Comparison of ENCODE assay signal across 8 mouse cellular contexts in the genomic region with DNA sequence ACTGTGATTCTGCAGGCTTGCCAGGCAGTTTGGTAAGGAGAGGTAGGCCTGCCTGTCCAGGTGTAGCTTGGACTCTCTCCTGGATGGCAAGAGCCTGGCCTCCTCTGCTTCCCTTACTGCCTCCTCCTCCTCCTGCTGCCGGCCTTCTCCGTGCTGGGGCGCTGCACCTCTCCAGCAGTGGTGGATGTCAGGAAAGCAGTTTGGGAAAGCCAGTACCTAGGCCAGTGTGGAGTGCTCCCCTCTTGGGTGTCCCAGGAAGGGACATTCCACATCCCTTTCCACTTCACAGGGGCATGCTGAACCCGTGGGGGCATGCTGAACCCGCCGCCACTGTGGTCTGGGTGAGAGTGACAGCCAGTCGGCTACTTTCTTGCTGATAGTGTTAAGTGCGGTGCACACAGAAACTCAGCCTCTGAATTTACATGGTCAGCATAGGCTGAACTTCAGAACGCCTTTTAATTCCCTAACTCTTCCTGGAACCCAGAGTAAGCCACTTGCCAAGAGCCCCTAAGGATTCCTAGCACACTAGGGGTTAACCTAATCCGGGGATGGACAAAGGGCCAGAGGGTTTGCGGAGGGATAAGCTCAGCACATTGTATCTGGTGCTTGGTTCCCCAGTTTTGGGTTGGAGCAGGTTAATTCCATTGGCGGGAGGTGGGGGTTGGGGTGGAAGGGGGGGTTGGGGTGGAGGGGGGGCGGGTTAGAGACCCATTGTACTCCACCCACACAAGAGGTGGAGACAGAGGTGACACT. TPM values are rescaled to one million over a fixed set of nuclear protein-coding genes. Genes with fewer than 3 reads are reported as not detected.
DNase-seq lines count a peak whose midpoint lies in the region; ATAC-seq and TF ChIP-seq lines count a peak whose summit lies in the region.

No protein-coding gene starts in this region.

- H3K4me3 ChIP-seq in heart, embryonic 13.5 days = peak overlapping the region; percentile 78
- H3K4me3 ChIP-seq in hindbrain, postnatal 0 days (ENCODE audit: low read length) = peak overlapping the region; percentile 88
- peak overlapping the region; percentile 98 for H3K4me3 ChIP-seq in midbrain, embryonic 15.5 days

- peaks cover 27% of the 10 kb centered on the region for H3K4me1 ChIP-seq in heart, embryonic 13.5 days
- peaks cover 41% of the 10 kb centered on the region for H3K4me1 ChIP-seq in hindbrain, postnatal 0 days (ENCODE audit: insufficient read depth, low read length)
- H3K4me1 ChIP-seq in midbrain, embryonic 15.5 days = peaks cover 74% of the 10 kb centered on the region

- intact Hi-C loops in heart, postnatal 10 days (cut with DNase I) = no loop called here

- H3K4me2 ChIP-seq in heart, embryonic 13.5 days = peak overlapping the region; percentile 97
- peak overlapping the region; percentile 90 for H3K4me2 ChIP-seq in hindbrain, postnatal 0 days (ENCODE audit: low read depth, low read length)
- peak overlapping the region; percentile 91 for H3K4me2 ChIP-seq in midbrain, embryonic 15.5 days

- no peaks in the 10 kb centered on the region for H3K9me3 ChIP-seq in heart, embryonic 13.5 days
- H3K9me3 ChIP-seq in hindbrain, postnatal 0 days (ENCODE audit: low read length) = no peaks in the 10 kb centered on the region
- H3K9me3 ChIP-seq in midbrain, embryonic 15.5 days = no peaks in the 10 kb centered on the region

- TF ChIP-seq CTCF in hindbrain, postnatal 0 days (IDR thresholded peaks at IDR 0.05; ENCODE audit: low read depth) = no peak

- 11% methylated on average over 13 of the region's 13 CpGs for WGBS in heart, embryonic 13.5 days
- 6% methylated on average over 13 of the region's 13 CpGs for WGBS in hindbrain, postnatal 0 days
- WGBS in midbrain, embryonic 15.5 days = 1% methylated on average over 13 of the region's 13 CpGs

- H3K27me3 ChIP-seq in heart, embryonic 13.5 days (replicated peaks) = peaks cover 28% of the 10 kb centered on the region
- H3K27me3 ChIP-seq in hindbrain, postnatal 0 days (ENCODE audit: insufficient read depth, low read length) = no peaks in the 10 kb centered on the region
- no peaks in the 10 kb centered on the region for H3K27me3 ChIP-seq in midbrain, embryonic 15.5 days (replicated peaks)

- DNase-seq in heart, postnatal 10 days = no peak
- DNase-seq in embryo, embryonic 10.5 days (ENCODE audit: low spot score) = peak; percentile 65
- no peak for DNase-seq in hindbrain, postnatal 0 days (ENCODE audit: low spot score)
- no peak for DNase-seq in spleen, postnatal 4 days (ENCODE audit: low spot score in 2 of 2)
- DNase-seq in gastrocnemius, postnatal 4 days (ENCODE audit: low spot score in 2 of 2) = no peak

- peak overlapping the region; percentile 87 for H3K9ac ChIP-seq in heart, embryonic 13.5 days
- peak overlapping the region; percentile 95 for H3K9ac ChIP-seq in hindbrain, postnatal 0 days (replicated peaks; ENCODE audit: low read length)
- H3K9ac ChIP-seq in midbrain, embryonic 15.5 days = peak overlapping the region; percentile 96

- no peaks in the 10 kb centered on the region for H3K36me3 ChIP-seq in heart, embryonic 13.5 days
- no peaks in the 10 kb centered on the region for H3K36me3 ChIP-seq in hindbrain, postnatal 0 days (ENCODE audit: insufficient read depth, low read length)
- H3K36me3 ChIP-seq in midbrain, embryonic 15.5 days (replicated peaks) = no peaks in the 10 kb centered on the region

- ATAC-seq in heart, embryonic 13.5 days (ENCODE audit: extremely low read depth, insufficient number of reproducible peaks, low FRiP score, low TSS enrichment) = no peak
- ATAC-seq in hindbrain, postnatal 0 days = no peak
- no peak for ATAC-seq in midbrain, embryonic 15.5 days (replicated peaks)
- ATAC-seq in erythroid progenitor cell, adult 5-6 weeks (replicated peaks; ENCODE audit: low FRiP score, poor library complexity, severe bottlenecking) = no peak

- no peak overlapping the region for H3K27ac ChIP-seq in heart, embryonic 13.5 days (replicated peaks)
- H3K27ac ChIP-seq in hindbrain, postnatal 0 days = peak overlapping the region; percentile 13; the same call in 1 of the 2 replicates
- H3K27ac ChIP-seq in midbrain, embryonic 15.5 days = peak overlapping the region; percentile 98

RNA-seq across cellular contexts. Expression of gene Nectin1, which starts 2.3 kb away (rescaled TPM):
- polyA plus RNA-seq in heart, embryonic 13.5 days (2015; fragmentation: Nextera tagmentation; extraction: Ambion mirVana) = 1.5 TPM in 2 replicates
- total RNA-seq in heart, postnatal 10 days (2021) = 1 to 10 TPM; 7.0 to 9.5 TPM
- 69.2 and 72.8 TPM in 2 replicates for total RNA-seq in hindbrain, postnatal 0 days (2014; rRNA removed)
- 15.7 and 17.1 TPM in 2 replicates for polyA plus RNA-seq in hindbrain, postnatal 0 days (2015; fragmentation: Nextera tagmentation; extraction: Ambion mirVana)
- polyA plus RNA-seq in midbrain, embryonic 15.5 days (2015; fragmentation: Nextera tagmentation; extraction: Ambion mirVana) = 14.7 and 15.9 TPM in 2 replicates
- 0.36 TPM in 1 of 2 replicates, not detected in the other for total RNA-seq in erythroid progenitor cell, adult 5-6 weeks (2015; ENCODE audit: low replicate concordance)
- total RNA-seq in erythroid progenitor cell, adult 5-6 weeks (2017; ENCODE audit: low replicate concordance) = not detected in 2 replicates
- 10 to 100 TPM; 16.0 to 16.4 TPM for total RNA-seq in gastrocnemius, postnatal 4 days (2021)

Comparison
In these comparisons a context has a peak if more than half of its experiments do, and no peak if none do; other contexts are left out.
1. RNA of gene Nectin1, which starts 2.3 kb away (total RNA-seq): 69.2 to 72.8 TPM in hindbrain, postnatal 0 days, 16.0 to 16.4 TPM in gastrocnemius, postnatal 4 days and 7.0 to 9.5 TPM in heart, postnatal 10 days; 0.36 TPM in erythroid progenitor cell, adult 5-6 weeks; every median in the first group is over 4 times any median in the second.
2. Peak in every context shown above with its lines, with median percentiles within 50 percentile points of each other: H3K4me2 ChIP-seq, H3K4me3 ChIP-seq and H3K9ac ChIP-seq.